Mouse (Mus musculus) CH12.LX (cell line): ENCODE measurements around the gene Timp2. TPM values are rescaled to one million over a fixed set of nuclear protein-coding genes. Genes with fewer than 3 reads are reported as not detected.
A peak's percentile ranks its signal among the peaks of the same experiment; 100 is the strongest.

Experiments
- DNase-seq: peaks from one replicate; pipeline ENCODE4 v3.0.0-alpha.2; 2013; ENCODE audit errors: extremely low read depth
- H3K27ac ChIP-seq: 2 replicates; pipeline ENCODE4 v1.5.1; 2012; ENCODE audit warnings: low read depth, mild to moderate bottlenecking, control low read depth, moderate library complexity; ENCODE audit not compliant: insufficient read depth
- H3K27me3 ChIP-seq: replicated peaks from 2 replicates; pipeline ENCODE3; 2012; ENCODE audit warnings: inconsistent platforms
- H3K36me3 ChIP-seq, 2 experiments: replicated peaks in 1 of 2; 2 replicates each; pipeline versions ENCODE3 to v1.6.1; 2012; ENCODE audit warnings: inconsistent platforms in 1 of 2, low read length in 1 of 2, mild to moderate bottlenecking in 1 of 2, mixed read lengths in 1 of 2, moderate library complexity in 1 of 2; ENCODE audit not compliant: control insufficient read depth in 1 of 2, insufficient read depth in 1 of 2
- H3K4me1 ChIP-seq, 2 experiments: 2 replicates each; pipeline ENCODE4 v1.6.1; 2012; ENCODE audit warnings: inconsistent platforms in 1 of 2, moderate library complexity in 1 of 2; ENCODE audit not compliant: insufficient read depth in 2 of 2, control insufficient read depth in 1 of 2
- H3K4me2 ChIP-seq: 2 replicates; pipeline ENCODE4 v1.6.1; 2012; ENCODE audit warnings: low read depth, mild to moderate bottlenecking, control low read depth; ENCODE audit not compliant: poor library complexity, insufficient read depth, severe bottlenecking
- H3K4me3 ChIP-seq, 3 experiments: fragments of 150-350 bp in 1 of 3; sonication (generic) in 1 of 3; replicated peaks in 1 of 3; 2 replicates each; pipeline versions ENCODE3 to v1.5.1; 2011 to 2012; ENCODE audit warnings: low read depth in 2 of 3, low read length in 2 of 3, mild to moderate bottlenecking in 2 of 3, moderate library complexity in 2 of 3, control low read depth in 1 of 3, improper control_type of control experiment in 1 of 3, inconsistent platforms in 1 of 3, mixed read lengths in 1 of 3; ENCODE audit not compliant: poor library complexity in 1 of 3
- H3K79me2 ChIP-seq: replicated peaks from 2 replicates; pipeline ENCODE4 v1.6.1; 2012; ENCODE audit warnings: mild to moderate bottlenecking, moderate library complexity; ENCODE audit not compliant: control insufficient read depth, poor library complexity, insufficient read depth, severe bottlenecking; ENCODE audit errors: extremely low read depth
- H3K9ac ChIP-seq: 2 replicates; pipeline ENCODE4 v1.6.1; 2012; ENCODE audit warnings: low read depth, mild to moderate bottlenecking, control low read depth, moderate library complexity; ENCODE audit not compliant: insufficient read depth
- H3K9me3 ChIP-seq: replicated peaks from 2 replicates; pipeline ENCODE3; 2012; ENCODE audit warnings: low read length, inconsistent platforms, mixed read lengths
- BHLHE40 ChIP-seq: IDR thresholded peaks from 2 replicates; pipeline ENCODE4 v1.6.1; 2011; ENCODE audit warnings: mild to moderate bottlenecking, low read depth, low read length, improper control_type of control experiment
- ELF1 ChIP-seq: IDR thresholded peaks from 2 replicates; pipeline ENCODE4 v1.6.1; 2014; ENCODE audit warnings: low read depth, mild to moderate bottlenecking, inconsistent platforms, low read length, improper control_type of control experiment
- EP300 ChIP-seq: IDR thresholded peaks from 2 replicates; pipeline ENCODE4 v1.6.1; 2011; ENCODE audit warnings: low read length, improper control_type of control experiment
- ETS1 ChIP-seq: conservative IDR thresholded peaks from 2 replicates; pipeline ENCODE4 v1.6.1; 2012; ENCODE audit warnings: low read depth, mild to moderate bottlenecking, inconsistent platforms, low read length, improper control_type of control experiment, moderate library complexity
- GABPA ChIP-seq: IDR thresholded peaks from 2 replicates; pipeline ENCODE4 v1.6.1; 2012; ENCODE audit warnings: low read depth, low read length, improper control_type of control experiment, inconsistent platforms; ENCODE audit not compliant: insufficient replicate concordance
- IRF4 ChIP-seq: IDR thresholded peaks from 2 replicates; pipeline ENCODE4 v1.6.1; 2014; ENCODE audit warnings: low read depth, mild to moderate bottlenecking, inconsistent platforms, low read length, improper control_type of control experiment
- JUN ChIP-seq: IDR thresholded peaks from 2 replicates; pipeline ENCODE4 v1.6.1; 2011; ENCODE audit warnings: low read depth, mild to moderate bottlenecking, low read length, improper control_type of control experiment, moderate library complexity; ENCODE audit not compliant: insufficient read depth
- MAFK ChIP-seq: IDR thresholded peaks from 2 replicates; pipeline ENCODE4 v1.6.1; 2011; ENCODE audit warnings: low read length, improper control_type of control experiment; ENCODE audit not compliant: insufficient replicate concordance
- MEF2A ChIP-seq: IDR thresholded peaks from 2 replicates; pipeline ENCODE4 v1.6.1; 2014; ENCODE audit warnings: low read depth, mild to moderate bottlenecking, inconsistent platforms, low read length, improper control_type of control experiment, borderline replicate concordance
- MYC ChIP-seq: IDR thresholded peaks from 2 replicates; pipeline ENCODE4 v1.6.1; 2011; ENCODE audit warnings: low read depth, mild to moderate bottlenecking, improper control_type of control experiment, low read length
- PAX5 ChIP-seq: IDR thresholded peaks from 2 replicates; pipeline ENCODE4 v1.6.1; 2012; ENCODE audit warnings: low read length, inconsistent platforms, mixed read lengths
- POLR2A ChIP-seq: IDR thresholded peaks from 2 replicates; pipeline ENCODE4 v1.6.1; 2011; ENCODE audit warnings: low read depth, mild to moderate bottlenecking, improper control_type of control experiment, low read length
- SIN3A ChIP-seq: IDR thresholded peaks from 2 replicates; pipeline ENCODE4 v1.6.1; 2012; ENCODE audit warnings: low read length, improper control_type of control experiment, inconsistent platforms
- SMC3 ChIP-seq: IDR thresholded peaks from 2 replicates; pipeline ENCODE4 v1.6.1; 2011; ENCODE audit warnings: low read depth, low read length, improper control_type of control experiment
- TCF12 ChIP-seq: IDR thresholded peaks from 2 replicates; pipeline ENCODE4 v1.6.1; 2014; ENCODE audit warnings: low read depth, mild to moderate bottlenecking, inconsistent platforms, low read length, improper control_type of control experiment
- USF1 ChIP-seq: IDR thresholded peaks from 2 replicates; pipeline ENCODE4 v1.6.1; 2014; ENCODE audit warnings: low read depth, mild to moderate bottlenecking, inconsistent platforms, low read length, improper control_type of control experiment
- USF2 ChIP-seq: conservative IDR thresholded peaks from 2 replicates; pipeline ENCODE4 v1.6.1; 2011; ENCODE audit warnings: low read depth, low read length, improper control_type of control experiment
- ZC3H11A ChIP-seq: IDR thresholded peaks from 2 replicates; pipeline ENCODE4 v1.6.1; 2012; ENCODE audit warnings: low read depth, mild to moderate bottlenecking, inconsistent platforms, low read length, improper control_type of control experiment
- ZKSCAN1 ChIP-seq: IDR thresholded peaks from 2 replicates; pipeline ENCODE4 v1.6.1; 2012; ENCODE audit warnings: low read depth, inconsistent platforms, low read length, improper control_type of control experiment, borderline replicate concordance
- ZNF384 ChIP-seq: IDR thresholded peaks from 2 replicates; pipeline ENCODE4 v1.6.1; 2012; ENCODE audit warnings: low read depth, low read length, improper control_type of control experiment, inconsistent platforms
- dilution Hi-C: fragments of 300-500 bp; cut with MboI; formaldehyde crosslinking; loops from 2 replicates; pipeline ENCODE4 v1.14.3; 2020; ENCODE audit warnings: low sequenced_read_pairs; ENCODE audit not compliant: extremely low pct_unique_long_range_greater_than_20kb, extremely low pct_ligation_motif_present
- in situ Hi-C: fragments of 300-500 bp; cut with MboI; formaldehyde crosslinking; loops from 3 replicates; pipeline ENCODE4 v1.14.3; 2019; ENCODE audit warnings: low sequenced_read_pairs, low pct_ligation_motif_present, low pct_unique_long_range_greater_than_20kb, mixed read lengths
- polyA plus RNA-seq: library from polyadenylated mRNA; unstranded; fragments of >175 nt; gene quantifications from 2 replicates; pipeline ENCODE4 v1.2.1, GENCODE M21; 2012; ENCODE audit warnings: low read depth; ENCODE audit not compliant: insufficient read length
- total RNA-seq, 2 experiments: library from RNA; depleted of rRNA; stranded (reverse); fragments of 300-350 nt in 1 of 2; fragments of >200 nt in 1 of 2; gene quantifications; 2 replicates each; pipeline ENCODE4 v1.2.3; 2012 to 2014

The Timp2 gene
- total and polyA plus RNA-seq, 3 experiments: 0.34 TPM; not detected in 2

DNA sequence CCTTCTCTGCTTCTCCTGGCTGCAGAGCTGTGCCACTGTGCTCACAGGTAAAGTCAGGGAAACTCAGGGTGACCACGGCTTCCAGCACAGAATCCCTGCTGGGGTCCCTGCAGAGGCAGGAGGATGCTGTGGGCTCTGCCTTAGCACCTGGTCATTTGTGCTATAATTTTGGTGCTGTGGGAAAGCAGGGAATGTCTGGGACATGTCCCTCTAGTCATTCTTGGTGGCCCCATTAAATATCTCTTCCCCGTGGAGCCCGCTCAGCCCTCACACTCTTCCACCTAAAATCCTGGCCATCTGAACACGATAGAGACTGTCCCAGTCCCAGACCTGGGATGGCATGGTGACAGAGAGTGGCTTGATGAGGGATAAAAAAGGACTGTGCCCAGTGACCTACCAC is 8.5 kb upstream of the Timp2 start:
- TF ChIP-seq SIN3A (no peak), POLR2A (no peak), TCF12 (no peak), MAFK (no peak), ZKSCAN1 (no peak), EP300 (no peak), ETS1 (no peak), JUN (no peak), USF2 (no peak), GABPA (no peak), USF1 (no peak), PAX5 (no peak), SMC3 (no peak)
- H3K9me3 ChIP-seq: peaks cover 5% of the 10 kb centered on the region
- in situ Hi-C loops (no loop called here), dilution Hi-C loops (no loop called here)
- peaks cover 14 to 26% of the 10 kb centered on the region in 2 experiments for H3K4me1 ChIP-seq
- no peak for DNase-seq
- no peaks in the 10 kb centered on the region for H3K36me3 ChIP-seq
- no peak overlapping the region for H3K27ac ChIP-seq
- no peak overlapping the region for H3K9ac ChIP-seq
- no peak overlapping the region for H3K4me3 ChIP-seq
- no peaks in the 10 kb centered on the region for H3K79me2 ChIP-seq
- H3K4me2 ChIP-seq: no peak overlapping the region
- H3K27me3 ChIP-seq: peaks cover 33% of the 10 kb centered on the region

DNA sequence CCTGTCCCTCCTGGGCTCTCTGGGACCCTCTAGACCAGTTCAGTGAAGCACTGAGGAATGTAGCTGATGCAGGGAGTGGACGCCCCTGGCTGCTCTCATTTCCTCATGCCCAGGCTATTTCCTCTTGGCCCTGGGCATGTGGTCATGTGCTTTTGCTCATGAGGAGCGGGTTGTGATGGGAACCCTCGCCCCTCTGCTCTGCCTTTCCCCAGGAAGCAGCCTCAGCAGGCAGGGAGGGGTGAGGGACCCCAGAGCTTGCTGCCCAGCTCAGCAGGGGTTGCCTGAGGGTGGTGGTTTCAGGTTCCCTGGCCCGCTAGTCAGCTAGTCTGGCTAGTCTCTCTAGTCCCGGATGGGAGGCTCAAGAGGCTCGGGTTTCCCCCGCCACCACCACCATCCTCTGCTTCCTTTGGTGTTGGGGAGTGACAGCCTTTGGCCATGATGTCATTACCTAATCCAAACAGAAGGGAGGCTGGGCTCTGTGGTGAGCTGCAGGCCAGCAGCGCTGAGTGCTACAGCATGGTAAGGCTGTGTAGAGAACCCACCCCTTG is 7.5 kb upstream of the Timp2 start:
- TF ChIP-seq IRF4 (peak; percentile 42; the same call in 1 of the 2 replicates), MYC (0 out of 2 replicates have a peak, but pooled peaks have one; percentile 19), ZNF384 (no peak), BHLHE40 (peak; percentile 38; the same call in 1 of the 2 replicates), TCF12 (0 out of 2 replicates have a peak, but pooled peaks have one; percentile 8), EP300 (0 out of 2 replicates have a peak, but pooled peaks have one; percentile 26), ELF1 (no peak), MEF2A (0 out of 2 replicates have a peak, but pooled peaks have one; percentile 35), SMC3 (no peak), ETS1 (peak; percentile 54; the same call in 1 of the 2 replicates), ZC3H11A (no peak), SIN3A (0 out of 2 replicates have a peak, but pooled peaks have one; percentile 24), JUN (0 out of 2 replicates have a peak, but pooled peaks have one; percentile 8)
- TF ChIP-seq, all 38 proteins: peak for 9
- in situ Hi-C loops (no loop called here), dilution Hi-C loops (no loop called here)
- Histone ChIP-seq H3K4me3 (no peak overlapping the region), H3K9me3 (no peaks in the 10 kb centered on the region), H3K4me1 (peaks cover 14 to 26% of the 10 kb centered on the region in 2 experiments), H3K9ac (no peak overlapping the region), H3K27me3 (peaks cover 38% of the 10 kb centered on the region), H3K27ac (no peak overlapping the region), H3K36me3 (no peaks in the 10 kb centered on the region), H3K4me2 (no peak overlapping the region), H3K79me2 (no peaks in the 10 kb centered on the region)
- DNase-seq: peak; percentile 70
